ENCODE assay signal across 18 mouse cellular contexts in genomic region chr11:84721150-84721549, GRCm38 (mm10).
DNase-seq lines count a peak whose midpoint lies in the region; ATAC-seq and TF ChIP-seq lines count a peak whose summit lies in the region.
"Had no signal": no experiment of that assay in that cellular context is flagged by ENCODE, and none has a peak within 500 bp of the region (broad histone marks: within the 10 kb centered on the region; RNA-seq: fewer than 3 reads in every experiment).

No protein-coding gene starts in this region.

- no peak overlapping the region for H3K9ac ChIP-seq in kidney, embryonic 14.5 days (ENCODE audit: low read depth, low read length)
- H3K9ac ChIP-seq: heart, embryonic 15.5 days; hindbrain, embryonic 15.5 days; neural tube, embryonic 15.5 days; stomach, embryonic 15.5 days had no signal

- H3K4me3 ChIP-seq in kidney, embryonic 14.5 days (ENCODE audit: low read length): no peak overlapping the region
- H3K4me3 ChIP-seq in spleen, adult 2 months (ENCODE audit: extremely low read depth, insufficient read depth, insufficient read length): no peak overlapping the region
- H3K4me3 ChIP-seq: erythroblast, embryonic 14.5 days; heart, embryonic 15.5 days; hindbrain, embryonic 15.5 days; neural tube, embryonic 15.5 days; stomach, embryonic 15.5 days had no signal

- in situ Hi-C loops in Patski (cut with MboI; ENCODE audit: low pct_unique_long_range_greater_than_20kb): no loop called here

- peak; percentile 36 to 45 for DNase-seq in kidney, postnatal 4 days
- DNase-seq in spleen, adult 2 months (ENCODE audit: low read depth in 1 of 2, low spot score in 2 of 2): no peak
- DNase-seq in spleen, postnatal 10 days (ENCODE audit: low spot score in 2 of 2): no peak
- DNase-seq in Patski (ENCODE audit: low read depth, low spot score): no peak
- no peak for DNase-seq in frontal cortex, postnatal 10 days (ENCODE audit: low spot score in 2 of 2)
- DNase-seq in right cerebral cortex, adult 18-20 months: no peak
- DNase-seq: adrenal gland, postnatal 25 days; cerebellum, adult 11 months; embryo, embryonic 11 days; kidney, postnatal 36 days; right cerebral cortex, postnatal 25 days; thymus, postnatal 4 days had no signal

- no peak for ATAC-seq in kidney, embryonic 14.5 days (ENCODE audit: low FRiP score, low TSS enrichment)
- ATAC-seq in Patski: no peak

- H3K9me3 ChIP-seq in kidney, embryonic 14.5 days (ENCODE audit: control insufficient read depth, low read length): no peaks in the 10 kb centered on the region
- H3K9me3 ChIP-seq: heart, embryonic 15.5 days; hindbrain, embryonic 15.5 days; neural tube, embryonic 15.5 days; stomach, embryonic 15.5 days had no signal

- H3K36me3 ChIP-seq in kidney, embryonic 14.5 days (ENCODE audit: control insufficient read depth, insufficient read depth, low read length): no peaks in the 10 kb centered on the region
- H3K36me3 ChIP-seq in spleen, adult 2 months (ENCODE audit: control insufficient read depth, insufficient read depth, low read length): no peaks in the 10 kb centered on the region
- H3K36me3 ChIP-seq: heart, embryonic 15.5 days; hindbrain, embryonic 15.5 days; neural tube, embryonic 15.5 days; stomach, embryonic 15.5 days had no signal

- no peak overlapping the region for H3K27ac ChIP-seq in kidney, embryonic 14.5 days (ENCODE audit: low read depth, low read length)
- no peak overlapping the region for H3K27ac ChIP-seq in spleen, adult 2 months (ENCODE audit: insufficient read depth, low read length)
- H3K27ac ChIP-seq: heart, embryonic 15.5 days; hindbrain, embryonic 15.5 days; neural tube, embryonic 15.5 days; stomach, embryonic 15.5 days had no signal

- TF ChIP-seq CTCF in spleen, adult 2 months (IDR thresholded peaks at IDR 0.05; ENCODE audit: extremely low read depth, insufficient read depth, insufficient read length, insufficient replicate concordance): 0 out of 2 replicates have a peak, but pooled peaks have one; percentile 2
- peak; percentile 58 for TF ChIP-seq CTCF in Patski (IDR thresholded peaks at IDR 0.05)

- 62% methylated on average over 2 of the region's 2 CpGs for WGBS in kidney, embryonic 14.5 days
- 69% methylated on average over 2 of the region's 2 CpGs for WGBS in spleen, adult 2 months

- no peak overlapping the region for H3K4me2 ChIP-seq in kidney, embryonic 14.5 days (replicated peaks; ENCODE audit: low read depth, low read length)
- H3K4me2 ChIP-seq: heart, embryonic 15.5 days; hindbrain, embryonic 15.5 days; neural tube, embryonic 15.5 days; stomach, embryonic 15.5 days had no signal

- no peaks in the 10 kb centered on the region for H3K4me1 ChIP-seq in kidney, embryonic 14.5 days (ENCODE audit: control insufficient read depth, insufficient read depth, low read length)
- H3K4me1 ChIP-seq in spleen, adult 2 months (ENCODE audit: control insufficient read depth, insufficient read depth, insufficient read length): no peaks in the 10 kb centered on the region
- H3K4me1 ChIP-seq: heart, embryonic 15.5 days; stomach, embryonic 15.5 days had no signal

- POLR2A ChIA-PET in Patski (lab: Charles Lee): no interaction called here

- TF ChIP-seq POLR2A in spleen, adult 2 months (IDR thresholded peaks at IDR 0.05; ENCODE audit: low read depth, low read length): no peak

- CTCF ChIA-PET in Patski (lab: Charles Lee): no interaction called here

- 0 out of 2 replicates have a peak, but pooled peaks cover 6% of the 10 kb centered on the region for H3K27me3 ChIP-seq in kidney, embryonic 14.5 days (ENCODE audit: control insufficient read depth, insufficient read depth, low read length)
- no peaks in the 10 kb centered on the region for H3K27me3 ChIP-seq in spleen, adult 2 months (ENCODE audit: control insufficient read depth, insufficient read depth, low read length)
- H3K27me3 ChIP-seq in Patski: peaks cover 25% of the 10 kb centered on the region
- H3K27me3 ChIP-seq: stomach, embryonic 15.5 days had no signal

Comparison
In these comparisons a context has a peak if more than half of its experiments do, and no peak if none do; other contexts are left out.
1. DNase-seq: peak in kidney, postnatal 4 days (2 of 2); none in spleen, adult 2 months (0 of 2), spleen, postnatal 10 days (0 of 2), Patski (single experiment), frontal cortex, postnatal 10 days (0 of 2) and right cerebral cortex, adult 18-20 months (single experiment).